Mouse (Mus musculus): Measurements from ENCODE around the gene Ube2e1. TPM values are rescaled to one million over a fixed set of nuclear protein-coding genes. Genes with fewer than 3 reads are reported as not detected.
"Not testable (repeated sequence)": the region's sequence is repeated elsewhere in the genome, so short reads cannot be mapped to it uniquely, and the experiment has no call there.

Ube2e1 gene
- polyA plus RNA-seq, 1 experiment from 2014 or later = 40.8 TPM

- Histone ChIP-seq H3K36me3 (replicated peaks; ENCODE audit: insufficient read depth, low read length) (no peaks in the 10 kb centered on the region), H3K27ac (ENCODE audit: low read depth) (no peak overlapping the region), H3K27me3 (ENCODE audit: insufficient read depth, low read length) (no peaks in the 10 kb centered on the region), H3K9me3 (ENCODE audit: low read length) (no peaks in the 10 kb centered on the region), H3K4me2 (ENCODE audit: low read depth, low read length) (no peak overlapping the region), H3K4me1 (ENCODE audit: insufficient read depth) (peaks cover 10% of the 10 kb centered on the region), H3K4me3 (ENCODE audit: low read depth, low read length) (no peak overlapping the region), H3K9ac (replicated peaks) (no peak overlapping the region)
- no peak for TF ChIP-seq EP300 (IDR thresholded peaks at IDR 0.05; ENCODE audit: low read depth)
- no peak for TF ChIP-seq CTCF (IDR thresholded peaks at IDR 0.05; ENCODE audit: low read depth)
- no peak for ATAC-seq
- 81% methylated on average over 4 of the region's 4 CpGs for WGBS (ENCODE audit: insufficient replicate concordance)
- DNase-seq = no peak
These were observed 89.9 kb downstream of the Ube2e1 start for GRCm38 (mm10) chr14:18241786-18242185.

DNA sequence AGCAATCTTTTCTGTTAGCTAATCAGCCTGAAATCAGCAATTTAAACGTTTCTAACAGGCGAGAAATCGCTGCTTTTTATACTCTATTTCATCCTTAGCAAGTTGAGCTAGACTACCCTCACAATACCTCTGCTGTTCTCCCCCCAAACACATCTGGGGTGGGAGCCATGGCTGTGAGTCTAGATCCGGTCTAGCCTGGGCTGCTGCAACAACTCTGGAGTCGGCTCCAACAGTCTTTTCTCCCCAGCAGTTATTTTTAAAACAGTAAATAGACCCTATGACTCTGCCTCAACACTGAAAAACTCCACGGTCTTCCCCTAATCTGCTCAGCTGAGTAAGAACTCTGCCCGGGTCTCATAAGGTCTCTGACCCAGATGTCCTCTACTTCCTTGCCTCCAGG lies 91.5 kb downstream of the Ube2e1 start:
- no peak overlapping the region for H3K27ac ChIP-seq (ENCODE audit: low read depth)
- DNase-seq (no peak), ATAC-seq (no peak)
- H3K9me3 ChIP-seq (ENCODE audit: low read length) = no peaks in the 10 kb centered on the region
- peaks cover 10% of the 10 kb centered on the region for H3K4me1 ChIP-seq (ENCODE audit: insufficient read depth)
- 60% methylated on average over 7 of the region's 7 CpGs for WGBS (ENCODE audit: insufficient replicate concordance)
- no peak overlapping the region for H3K4me2 ChIP-seq (ENCODE audit: low read depth, low read length)
- no peak overlapping the region for H3K4me3 ChIP-seq (ENCODE audit: low read depth, low read length)
- H3K36me3 ChIP-seq (replicated peaks; ENCODE audit: insufficient read depth, low read length) = no peaks in the 10 kb centered on the region
- H3K27me3 ChIP-seq (ENCODE audit: insufficient read depth, low read length) = no peaks in the 10 kb centered on the region
- no peak for TF ChIP-seq CTCF (IDR thresholded peaks at IDR 0.05; ENCODE audit: low read depth)
- no peak for TF ChIP-seq EP300 (IDR thresholded peaks at IDR 0.05; ENCODE audit: low read depth)
- H3K9ac ChIP-seq (replicated peaks) = no peak overlapping the region

DNA sequence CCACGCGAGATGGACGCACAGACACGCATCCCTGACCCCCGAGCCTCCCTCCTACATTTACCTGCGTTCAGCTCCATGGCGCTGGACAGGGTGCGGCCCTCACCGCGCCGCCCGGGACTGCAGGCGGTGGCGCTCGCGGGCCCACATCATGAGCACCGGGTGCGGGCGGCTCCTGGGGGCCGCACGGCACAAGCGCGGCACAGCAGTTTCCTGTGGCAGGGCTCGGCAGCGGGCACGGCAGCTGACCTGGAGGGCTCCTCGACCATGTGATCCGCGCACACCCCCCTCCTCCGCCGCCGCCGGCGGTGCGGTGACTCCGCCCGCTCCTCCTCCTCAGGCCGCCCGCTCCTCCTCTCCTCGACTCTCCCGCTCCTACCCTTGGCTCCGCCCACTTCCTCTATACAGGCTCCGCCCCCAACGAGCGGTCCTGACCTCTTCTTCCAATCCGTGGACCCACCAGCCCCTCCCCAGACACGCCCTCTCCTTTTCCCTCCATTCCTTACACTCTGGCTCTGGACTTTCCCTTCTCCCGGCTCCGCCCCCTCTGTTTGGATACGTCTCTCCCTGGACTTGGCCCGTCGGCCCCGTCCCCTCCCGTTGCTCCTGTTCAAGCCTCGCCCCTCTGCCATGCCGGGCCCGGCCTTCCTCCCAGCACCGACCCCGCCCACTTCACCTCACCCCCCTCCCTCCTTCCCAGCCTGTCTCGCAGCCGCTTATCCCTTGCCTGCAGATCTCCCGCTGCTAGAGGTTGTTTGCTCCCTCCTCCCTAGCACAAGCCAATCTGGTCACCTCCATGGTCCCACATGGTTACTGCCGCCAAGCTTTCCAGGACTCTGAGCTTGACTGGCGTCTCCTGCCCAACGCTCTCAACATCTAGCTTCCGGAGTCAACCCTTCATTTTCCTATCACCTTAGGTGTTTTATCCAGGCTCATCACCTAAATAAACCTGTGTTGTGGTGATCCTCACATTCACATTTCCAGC lies 92.6 kb downstream of the Ube2e1 start, which contains the start of gene Nr1d2:
Gene Nr1d2 (minus strand): TSS at position 378 of the 982 bp plus-strand sequence.
- no peaks in the 10 kb centered on the region for H3K36me3 ChIP-seq (replicated peaks; ENCODE audit: insufficient read depth, low read length)
- H3K9ac ChIP-seq (replicated peaks) = peak within 1 kb of the TSS; percentile 94
- WGBS (ENCODE audit: insufficient replicate concordance) = under 1% methylated on average over 49 of the region's 66 CpGs
- peak within 1 kb of the TSS; percentile 99 for H3K27ac ChIP-seq (ENCODE audit: low read depth)
- TF ChIP-seq CTCF (IDR thresholded peaks at IDR 0.05; ENCODE audit: low read depth) (peak; percentile 41), EP300 (IDR thresholded peaks at IDR 0.05; ENCODE audit: low read depth) (peak; percentile 60; the same call in 1 of the 2 replicates)
- H3K9me3 ChIP-seq (ENCODE audit: low read length) = no peaks in the 10 kb centered on the region
- H3K4me2 ChIP-seq (ENCODE audit: low read depth, low read length) = peak within 1 kb of the TSS; percentile 93
- ATAC-seq (peak; percentile 84), DNase-seq (peak; percentile 95)
- H3K4me1 ChIP-seq (ENCODE audit: insufficient read depth) = peaks cover 17% of the 10 kb centered on the region
- no peaks in the 10 kb centered on the region for H3K27me3 ChIP-seq (ENCODE audit: insufficient read depth, low read length)
- H3K4me3 ChIP-seq (ENCODE audit: low read depth, low read length) = peak within 1 kb of the TSS; percentile 87

DNA sequence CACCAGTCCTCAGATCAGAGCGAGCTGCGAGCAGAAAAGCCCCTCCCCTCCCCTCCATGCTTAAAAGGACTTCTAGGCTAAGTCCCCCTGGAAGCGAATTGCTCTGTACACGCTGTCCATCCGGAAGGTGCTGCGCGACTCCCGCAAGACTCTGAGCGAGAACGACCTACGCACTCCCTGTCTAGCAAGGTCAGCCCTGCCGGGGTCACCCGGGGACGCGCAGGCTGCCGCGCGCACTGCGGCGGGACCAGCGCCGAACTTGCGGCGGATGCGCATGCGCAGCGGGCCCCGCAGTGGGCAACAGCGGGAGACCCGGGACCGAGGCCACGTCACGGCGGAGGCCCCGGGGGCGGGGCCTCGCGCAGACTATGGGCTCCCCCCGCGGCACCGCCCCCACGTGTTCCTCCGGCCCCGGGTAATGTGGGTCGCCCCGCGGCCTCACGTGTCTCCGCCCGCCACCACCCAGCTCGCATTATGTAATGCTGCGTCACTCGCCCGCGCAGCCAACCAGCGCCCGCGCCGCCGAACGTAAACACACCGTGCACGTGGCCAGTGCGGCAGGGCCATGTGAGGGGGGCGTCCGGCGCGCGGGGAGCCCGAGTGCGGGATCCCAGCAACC lies 93.4 kb downstream of the Ube2e1 start:
- under 1% methylated on average over 61 of the region's 71 CpGs for WGBS (ENCODE audit: insufficient replicate concordance)
- no peaks in the 10 kb centered on the region for H3K36me3 ChIP-seq (replicated peaks; ENCODE audit: insufficient read depth, low read length)
- H3K4me3 ChIP-seq (ENCODE audit: low read depth, low read length) = peak overlapping the region; percentile 87
- peak overlapping the region; percentile 94 for H3K9ac ChIP-seq (replicated peaks)
- H3K27me3 ChIP-seq (ENCODE audit: insufficient read depth, low read length) = no peaks in the 10 kb centered on the region
- H3K4me1 ChIP-seq (ENCODE audit: insufficient read depth) = peaks cover 21% of the 10 kb centered on the region
- ATAC-seq (peak; percentile 80), DNase-seq (peak; percentile 95)
- no peak for TF ChIP-seq CTCF (IDR thresholded peaks at IDR 0.05; ENCODE audit: low read depth)
- 0 out of 2 replicates have a peak, but pooled peaks have one; percentile 5 for TF ChIP-seq EP300 (IDR thresholded peaks at IDR 0.05; ENCODE audit: low read depth)
- H3K27ac ChIP-seq (ENCODE audit: low read depth) = peak overlapping the region; percentile 99
- peak overlapping the region; percentile 93 for H3K4me2 ChIP-seq (ENCODE audit: low read depth, low read length)
- H3K9me3 ChIP-seq (ENCODE audit: low read length) = no peaks in the 10 kb centered on the region

GRCm38 (mm10) chr14:18237381-18237780 lies 94.3 kb downstream of the Ube2e1 start:
- DNase-seq (no peak), ATAC-seq (no peak)
- Histone ChIP-seq H3K27me3 (ENCODE audit: insufficient read depth, low read length) (no peaks in the 10 kb centered on the region), H3K4me2 (ENCODE audit: low read depth, low read length) (peak overlapping the region; percentile 93), H3K4me1 (ENCODE audit: insufficient read depth) (peaks cover 21% of the 10 kb centered on the region), H3K27ac (ENCODE audit: low read depth) (peak overlapping the region; percentile 99; the same call in 1 of the 2 replicates), H3K4me3 (ENCODE audit: low read depth, low read length) (no peak overlapping the region), H3K36me3 (replicated peaks; ENCODE audit: insufficient read depth, low read length) (no peaks in the 10 kb centered on the region), H3K9me3 (ENCODE audit: low read length) (no peaks in the 10 kb centered on the region), H3K9ac (replicated peaks) (no peak overlapping the region)
- no peak for TF ChIP-seq EP300 (IDR thresholded peaks at IDR 0.05; ENCODE audit: low read depth)
- no peak for TF ChIP-seq CTCF (IDR thresholded peaks at IDR 0.05; ENCODE audit: low read depth)
- 69% methylated on average over 4 of the region's 4 CpGs for WGBS (ENCODE audit: insufficient replicate concordance)

DNA sequence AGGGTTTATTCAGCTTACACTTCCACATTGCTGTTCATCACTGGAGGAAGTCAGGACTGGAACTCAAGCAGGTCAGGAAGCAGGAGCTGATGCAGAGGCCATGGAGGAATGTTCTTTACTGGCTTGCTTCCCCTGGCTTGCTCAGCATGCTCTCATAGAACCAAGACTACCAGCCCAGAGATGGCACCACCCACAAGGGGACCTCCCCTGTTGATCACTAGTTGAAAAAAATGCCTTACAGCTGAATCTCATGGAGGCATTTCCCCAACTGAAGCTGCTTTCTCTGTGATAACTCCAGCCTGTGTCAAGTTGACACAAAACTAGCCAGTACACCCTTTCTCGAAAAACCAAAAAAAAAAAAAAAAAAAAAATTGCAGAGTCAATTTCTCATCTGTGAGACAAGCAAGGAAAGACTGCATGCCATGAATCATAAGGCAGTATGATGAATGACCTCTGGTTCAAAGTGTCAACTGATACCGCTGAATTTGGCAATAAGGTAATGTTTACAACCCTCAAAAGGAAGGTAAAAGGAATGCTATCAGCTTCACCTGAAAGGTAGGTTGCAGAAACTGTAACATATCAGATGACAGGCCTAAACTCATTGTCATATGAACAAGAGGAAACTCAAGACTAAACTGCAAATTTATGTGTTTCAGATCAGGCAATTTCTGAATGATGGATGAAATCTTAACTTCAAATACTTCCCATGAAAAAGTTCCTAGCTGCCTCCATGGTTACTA lies 95.0 kb downstream of the Ube2e1 start:
- not testable (repeated sequence) for H3K27me3 ChIP-seq (ENCODE audit: insufficient read depth, low read length); ATAC-seq; H3K9ac ChIP-seq (replicated peaks); H3K4me3 ChIP-seq (ENCODE audit: low read depth, low read length); H3K9me3 ChIP-seq (ENCODE audit: low read length); DNase-seq; H3K36me3 ChIP-seq (replicated peaks; ENCODE audit: insufficient read depth, low read length); H3K27ac ChIP-seq (ENCODE audit: low read depth); H3K4me2 ChIP-seq (ENCODE audit: low read depth, low read length)
- 67% methylated on average over 2 of the region's 2 CpGs for WGBS (ENCODE audit: insufficient replicate concordance)
- H3K4me1 ChIP-seq (ENCODE audit: insufficient read depth) = peaks cover 21% of the 10 kb centered on the region
